Mouse (Mus musculus) WW6 (cell line): Measurements from ENCODE around the gene Ccdc85a.
A peak's percentile ranks its signal among the peaks of the same experiment; 100 is the strongest.
"Not testable (repeated sequence)": the region's sequence is repeated elsewhere in the genome, so short reads cannot be mapped to it uniquely, and the experiment has no call there.

Experiments used
- DNase-seq: peaks from one replicate; pipeline ENCODE4 v3.0.0-alpha.2; 2013; ENCODE audit warnings: low read depth, low spot score

The Ccdc85a gene

GRCm38 (mm10) chr11:28422451-28423231 is 161.5 kb downstream of the Ccdc85a start:
- DNase-seq: no peak

- no peak for DNase-seq
These were observed 168.3 kb downstream of the Ccdc85a start for GRCm38 (mm10) chr11:28415841-28416240.

GRCm38 (mm10) chr11:28409880-28410279 is 174.2 kb downstream of the Ccdc85a start:
- DNase-seq: not testable (repeated sequence)

GRCm38 (mm10) chr11:28397166-28397565 is 187.0 kb downstream of the Ccdc85a start:
- DNase-seq: no peak

GRCm38 (mm10) chr11:28375891-28376290 is 208.2 kb downstream of the Ccdc85a start:
- DNase-seq: no peak

- DNase-seq: no peak
These were observed 209.5 kb downstream of the Ccdc85a start for GRCm38 (mm10) chr11:28374636-28375035.

GRCm38 (mm10) chr11:28371381-28371780 is 212.7 kb downstream of the Ccdc85a start:
- not testable (repeated sequence) for DNase-seq

GRCm38 (mm10) chr11:28365929-28366244 is 218.2 kb downstream of the Ccdc85a start:
- no peak for DNase-seq

GRCm38 (mm10) chr11:28365209-28365928 is 218.8 kb downstream of the Ccdc85a start:
- peak; percentile 64 for DNase-seq

- DNase-seq: no peak
These were observed 240.7 kb downstream of the Ccdc85a start for GRCm38 (mm10) chr11:28343465-28343864.

- no peak for DNase-seq
These were observed 242.2 kb downstream of the Ccdc85a start for GRCm38 (mm10) chr11:28341887-28342286.

GRCm38 (mm10) chr11:28339224-28340150 is 244.6 kb downstream of the Ccdc85a start, which contains the start of gene Gm6685:
Gm6685 (minus strand) TSS chr11:28339867.
- not testable (repeated sequence) for DNase-seq
